Mouse (Mus musculus) midbrain, embryonic 16.5 days (tissue): Measurements from ENCODE around the gene Ccer2. TPM values are rescaled to one million over a fixed set of nuclear protein-coding genes. Genes with fewer than 3 reads are reported as not detected.
A peak's percentile ranks its signal among the peaks of the same experiment; 100 is the strongest.

Experiments
- ATAC-seq: fragments of 200-750 bp; cut with Nextera tagmentation; 2 replicates; pipeline ENCODE4 v1.8.0; 2017; ENCODE audit warnings: moderate TSS enrichment
- H3K27ac ChIP-seq: fragments of 300-500 bp; sonication (generic); 2 replicates; pipeline ENCODE4 v1.5.1; 2014; ENCODE audit warnings: mild to moderate bottlenecking, low read length, mixed read lengths
- H3K27me3 ChIP-seq: fragments of 300-500 bp; sonication (generic); 2 replicates; pipeline ENCODE4 v1.6.1; 2014; ENCODE audit warnings: low read depth, low read length, mixed read lengths; ENCODE audit not compliant: control insufficient read depth, insufficient read depth
- H3K36me3 ChIP-seq: fragments of 300-500 bp; sonication (generic); 2 replicates; pipeline ENCODE4 v1.6.1; 2014; ENCODE audit warnings: mild to moderate bottlenecking, low read length, moderate library complexity, mixed read lengths; ENCODE audit not compliant: control insufficient read depth, insufficient read depth
- H3K4me1 ChIP-seq: fragments of 300-500 bp; sonication (generic); 2 replicates; pipeline ENCODE4 v1.6.1; 2014; ENCODE audit warnings: mild to moderate bottlenecking, low read length, mixed read lengths; ENCODE audit not compliant: control insufficient read depth, insufficient read depth
- H3K4me2 ChIP-seq: fragments of 300-500 bp; sonication (generic); 2 replicates; pipeline ENCODE4 v1.6.1; 2014; ENCODE audit warnings: mild to moderate bottlenecking, low read length, mixed read lengths
- H3K4me3 ChIP-seq: fragments of 300-500 bp; sonication (generic); 2 replicates; pipeline ENCODE4 v1.5.1; 2014; ENCODE audit warnings: low read depth, mild to moderate bottlenecking, low read length, moderate library complexity, mixed read lengths
- H3K9ac ChIP-seq: fragments of 300-500 bp; sonication (generic); 2 replicates; pipeline ENCODE4 v1.6.1; 2014; ENCODE audit warnings: low read depth, low read length, mixed read lengths
- H3K9me3 ChIP-seq: fragments of 300-500 bp; sonication (generic); replicated peaks from 2 replicates; pipeline ENCODE4 v1.6.1; 2014; ENCODE audit warnings: mild to moderate bottlenecking, low read length, mixed read lengths; ENCODE audit not compliant: control insufficient read depth, poor library complexity, severe bottlenecking
- WGBS: fragments of 180-500 bp; shearing (Covaris S2); extraction: QIAGEN DNeasy Blood & Tissue Kit; methylation state at CpG from one replicate; pipeline ENCODE4 v1.1.7; 2014; 5-methylcytosine and 5-hydroxymethylcytosine counted together
- polyA plus RNA-seq: library from polyadenylated mRNA; unstranded; fragments of >200 nt; fragmentation: Nextera tagmentation; extraction: Ambion mirVana; gene quantifications from 2 replicates; pipeline ENCODE4 v1.2.1, GENCODE M21; 2015

Ccer2 gene
- polyA plus RNA-seq, 1 experiment from 2014 or later: 0.95 TPM

GRCm38 (mm10) chr7:28801451-28801850, 45.5 kb downstream of the Ccer2 start:
- Histone ChIP-seq H3K4me3 (no peak overlapping the region), H3K36me3 (no peaks in the 10 kb centered on the region), H3K9me3 (no peaks in the 10 kb centered on the region), H3K4me2 (no peak overlapping the region), H3K27me3 (no peaks in the 10 kb centered on the region), H3K9ac (no peak overlapping the region), H3K27ac (peak overlapping the region; percentile 55; the same call in 1 of the 2 replicates), H3K4me1 (0 out of 2 replicates have a peak, but pooled peaks cover 4% of the 10 kb centered on the region)
- ATAC-seq: no peak
- WGBS: 84% methylated on average over 3 of the region's 3 CpGs

- 0 out of 2 replicates have a peak overlapping the region, but pooled peaks have one; percentile 30 for H3K9ac ChIP-seq
These were observed 46.1 kb downstream of the Ccer2 start for GRCm38 (mm10) chr7:28801901-28802670.

GRCm38 (mm10) chr7:28802846-28803588, 47.0 kb downstream of the Ccer2 start:
- Histone ChIP-seq H3K4me3 (no peak overlapping the region), H3K9me3 (no peaks in the 10 kb centered on the region), H3K27me3 (no peaks in the 10 kb centered on the region), H3K36me3 (no peaks in the 10 kb centered on the region), H3K27ac (no peak overlapping the region), H3K9ac (0 out of 2 replicates have a peak overlapping the region, but pooled peaks have one; percentile 30), H3K4me1 (peaks cover 5% of the 10 kb centered on the region), H3K4me2 (no peak overlapping the region)
- no peak for ATAC-seq
- 9% methylated on average over 10 of the region's 10 CpGs for WGBS

More at GRCm38 (mm10) chr7:28801901-28802670, 46.1 kb downstream of the Ccer2 start:
- H3K36me3 ChIP-seq: no peaks in the 10 kb centered on the region
- H3K9me3 ChIP-seq: no peaks in the 10 kb centered on the region
- H3K4me1 ChIP-seq: no peaks in the 10 kb centered on the region
- H3K4me3 ChIP-seq: no peak overlapping the region
- H3K27ac ChIP-seq: peak overlapping the region; percentile 55; the same call in 1 of the 2 replicates
- no peaks in the 10 kb centered on the region for H3K27me3 ChIP-seq
- ATAC-seq: no peak
- 29% methylated on average over 10 of the region's 10 CpGs for WGBS
- H3K4me2 ChIP-seq: no peak overlapping the region

- no peaks in the 10 kb centered on the region for H3K27me3 ChIP-seq
- 74% methylated on average over 4 of the region's 4 CpGs for WGBS
- no peaks in the 10 kb centered on the region for H3K36me3 ChIP-seq
- ATAC-seq: no peak
- no peaks in the 10 kb centered on the region for H3K9me3 ChIP-seq
- H3K4me1 ChIP-seq: peaks cover 7% of the 10 kb centered on the region
- no peak overlapping the region for H3K27ac ChIP-seq
- no peak overlapping the region for H3K4me3 ChIP-seq
- no peak overlapping the region for H3K9ac ChIP-seq
- no peak overlapping the region for H3K4me2 ChIP-seq
These were observed 47.8 kb downstream of the Ccer2 start for GRCm38 (mm10) chr7:28803756-28804155.

DNA sequence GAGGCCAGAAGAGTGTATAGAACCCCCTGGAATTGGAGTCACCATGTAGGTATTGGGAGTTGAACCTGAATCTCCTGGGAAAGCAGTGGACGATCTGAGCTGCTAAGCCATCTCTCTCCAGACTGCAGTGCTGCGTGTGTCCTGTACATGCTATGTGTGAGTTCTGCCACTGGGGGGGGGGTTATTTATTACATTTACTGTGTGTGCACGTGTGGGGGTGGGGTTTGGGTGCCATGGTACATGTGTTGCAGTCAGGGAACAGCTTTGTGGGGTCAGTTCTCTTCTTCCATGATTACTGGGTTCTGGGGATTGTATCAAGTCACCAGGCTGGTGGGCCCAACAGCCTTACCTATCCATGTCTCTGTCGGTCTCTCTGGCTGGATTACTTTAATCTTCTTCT, 50.9 kb downstream of the Ccer2 start:
- ATAC-seq: no peak
- Histone ChIP-seq H3K4me3 (no peak overlapping the region), H3K36me3 (no peaks in the 10 kb centered on the region), H3K4me1 (peaks cover 11% of the 10 kb centered on the region), H3K27ac (no peak overlapping the region), H3K9me3 (no peaks in the 10 kb centered on the region), H3K9ac (no peak overlapping the region), H3K4me2 (no peak overlapping the region), H3K27me3 (no peaks in the 10 kb centered on the region)
- 69% methylated on average over 4 of the region's 4 CpGs for WGBS

- ATAC-seq: no peak
- H3K27me3 ChIP-seq: no peaks in the 10 kb centered on the region
- H3K27ac ChIP-seq: peak overlapping the region; percentile 98
- peak overlapping the region; percentile 96 for H3K4me2 ChIP-seq
- H3K9me3 ChIP-seq: no peaks in the 10 kb centered on the region
- WGBS: 15% methylated on average over 6 of the region's 8 CpGs
- H3K9ac ChIP-seq: peak overlapping the region; percentile 85
- H3K36me3 ChIP-seq: no peaks in the 10 kb centered on the region
- H3K4me3 ChIP-seq: peak overlapping the region; percentile 71
- peaks cover 20% of the 10 kb centered on the region for H3K4me1 ChIP-seq
These were observed 51.8 kb downstream of the Ccer2 start for GRCm38 (mm10) chr7:28807641-28808220.

GRCm38 (mm10) chr7:28808221-28808941, 52.4 kb downstream of the Ccer2 start, which contains the start of gene Hnrnpl:
Gene Hnrnpl (plus strand): TSS chr7:28808541.
- Histone ChIP-seq H3K4me1 (peaks cover 26% of the 10 kb centered on the region), H3K27ac (peak within 1 kb of the TSS; percentile 98), H3K27me3 (no peaks in the 10 kb centered on the region), H3K9me3 (no peaks in the 10 kb centered on the region), H3K36me3 (peaks cover 3% of the 10 kb centered on the region), H3K9ac (peak within 1 kb of the TSS; percentile 85), H3K4me2 (peak within 1 kb of the TSS; percentile 96), H3K4me3 (peak within 1 kb of the TSS; percentile 71)
- 3% methylated on average over 35 of the region's 35 CpGs for WGBS
- ATAC-seq: peak; percentile 0; the same call in 1 of the 2 replicates
